Mouse (Mus musculus) testis, adult 2 months (tissue): ENCODE measurements around the gene Plcb3.

ENCODE experiments used
- CTCF ChIP-seq: fragments of 200-500 bp; IDR thresholded peaks from 2 replicates; pipeline ENCODE4 v1.5.1; 2012; ENCODE audit warnings: low read depth, mild to moderate bottlenecking, inconsistent platforms, low read length, moderate library complexity; ENCODE audit not compliant: control insufficient read depth, insufficient read depth, insufficient replicate concordance
- POLR2A ChIP-seq: fragments of 200-500 bp; IDR thresholded peaks from 2 replicates; pipeline ENCODE4 v1.6.1; 2012; ENCODE audit warnings: low read depth, mild to moderate bottlenecking, inconsistent platforms, low read length, moderate library complexity; ENCODE audit not compliant: control insufficient read depth

- TF ChIP-seq CTCF (no peak), POLR2A (no peak)
These were observed 57.9 kb downstream of the Plcb3 start for GRCm38 (mm10) chr19:6918321-6918720.
